Mouse (Mus musculus) embryo, embryonic 10.5 days (tissue): ENCODE results near the gene Usp3.

ENCODE experiments used
- DNase-seq: peaks from one replicate; pipeline ENCODE4 v3.0.0-alpha.2; 2015; ENCODE audit warnings: low spot score

Usp3 gene

GRCm38 (mm10) chr9:66571986-66572700, 20.8 kb downstream of the Usp3 start:
- no peak for DNase-seq

GRCm38 (mm10) chr9:66562215-66562614, 30.7 kb downstream of the Usp3 start:
- no peak for DNase-seq

DNA sequence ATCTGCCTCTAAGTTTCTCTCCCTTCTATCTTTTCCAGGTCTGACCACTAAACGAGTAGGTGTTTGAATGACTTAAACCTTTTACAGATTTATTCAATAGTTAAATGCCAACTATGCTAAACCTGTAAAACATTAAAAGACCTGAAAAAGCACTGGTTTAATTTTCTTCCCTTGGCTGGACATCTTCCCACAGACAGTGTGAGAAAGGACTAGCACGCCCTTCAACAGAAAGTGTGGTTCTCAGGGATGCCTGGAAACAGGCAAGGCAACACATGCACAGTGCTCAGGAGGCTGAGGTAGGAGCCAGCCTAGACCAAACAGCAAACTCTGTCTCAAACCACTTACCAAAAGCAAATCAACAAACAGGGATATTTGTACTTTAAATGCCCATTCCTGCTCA, 31.4 kb downstream of the Usp3 start:
- DNase-seq, result no peak

DNA sequence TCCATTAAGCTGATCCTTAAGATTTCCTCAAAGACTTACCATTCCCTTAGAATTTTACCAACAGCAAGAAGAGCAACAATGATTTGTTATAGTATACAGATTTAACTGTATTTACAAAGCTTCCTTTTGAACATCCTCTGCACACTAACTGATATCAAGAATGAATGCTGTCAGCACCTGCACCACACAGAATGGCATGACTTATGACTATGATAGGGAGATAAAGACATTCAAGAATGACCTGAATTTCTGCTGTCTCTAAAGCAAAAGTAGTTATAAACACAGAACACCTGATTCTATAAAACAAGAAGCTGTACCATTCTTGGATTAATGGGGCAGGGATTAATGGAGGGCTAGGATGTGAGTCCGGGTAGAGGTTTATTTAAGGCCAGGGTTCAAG, 32.2 kb downstream of the Usp3 start:
- DNase-seq, result no peak

- DNase-seq, result peak; percentile 16
Measured at GRCm38 (mm10) chr9:66560295-66560694, 32.6 kb downstream of the Usp3 start.

- DNase-seq, result no peak
Measured at GRCm38 (mm10) chr9:66558971-66559370, 34.0 kb downstream of the Usp3 start.

DNA sequence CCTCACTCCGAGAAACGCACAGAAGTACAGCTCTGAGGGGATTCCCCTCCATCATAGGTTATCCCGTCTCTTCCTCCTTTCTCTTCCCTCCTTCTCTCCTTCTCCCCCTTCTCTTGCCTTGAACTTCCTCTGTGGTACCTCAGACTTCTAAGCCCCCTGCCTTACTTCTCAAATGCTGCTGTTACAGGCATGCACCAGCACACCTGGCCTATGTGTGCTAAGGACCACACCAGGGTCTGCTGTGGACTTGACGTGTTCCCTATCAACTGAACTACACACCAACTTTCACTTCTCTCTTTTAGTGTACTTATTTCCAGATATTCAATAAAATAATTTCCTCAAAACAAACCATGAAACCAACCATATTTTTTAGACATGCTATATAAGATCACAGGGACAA, 50.2 kb downstream of the Usp3 start:
- no peak for DNase-seq

DNA sequence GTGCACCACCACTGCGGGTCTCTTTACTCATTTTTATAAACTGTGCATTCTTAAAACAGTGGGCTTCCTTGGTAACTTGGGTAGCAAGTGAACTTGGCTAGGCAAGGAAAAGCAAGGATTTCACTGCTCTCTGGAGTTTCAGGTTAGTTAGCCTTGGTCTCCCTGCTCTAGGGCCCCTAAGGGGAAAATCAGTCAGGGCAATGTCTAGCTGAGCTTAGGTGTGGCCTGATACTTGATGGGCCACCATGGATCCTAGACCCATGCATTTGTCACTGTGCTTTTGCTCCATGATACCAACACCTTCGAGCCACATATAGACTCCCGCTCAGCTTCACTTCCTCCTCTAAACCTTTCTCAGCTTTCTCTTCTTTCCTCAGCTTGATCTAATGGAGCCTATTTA, 71.3 kb downstream of the Usp3 start:
- no peak for DNase-seq

DNA sequence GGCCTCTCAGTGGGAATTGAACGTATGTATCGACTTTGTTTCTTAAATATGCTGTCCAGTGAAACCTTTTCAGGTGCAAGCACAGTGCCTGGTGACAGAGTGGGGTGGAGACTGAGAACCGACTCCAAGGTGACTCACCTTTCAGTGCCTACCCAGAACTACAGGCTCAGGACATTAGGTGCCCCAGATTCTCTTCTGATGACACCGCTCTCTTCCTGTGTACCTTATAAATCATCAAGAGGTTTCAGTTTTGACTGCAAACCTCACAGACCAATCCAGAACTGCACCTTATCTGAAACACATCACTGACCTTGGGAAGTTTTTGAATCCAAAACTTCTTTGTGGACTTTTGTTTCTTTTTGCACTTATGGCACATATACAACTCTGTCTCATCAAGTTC, 72.6 kb downstream of the Usp3 start:
- DNase-seq, result no peak

DNA sequence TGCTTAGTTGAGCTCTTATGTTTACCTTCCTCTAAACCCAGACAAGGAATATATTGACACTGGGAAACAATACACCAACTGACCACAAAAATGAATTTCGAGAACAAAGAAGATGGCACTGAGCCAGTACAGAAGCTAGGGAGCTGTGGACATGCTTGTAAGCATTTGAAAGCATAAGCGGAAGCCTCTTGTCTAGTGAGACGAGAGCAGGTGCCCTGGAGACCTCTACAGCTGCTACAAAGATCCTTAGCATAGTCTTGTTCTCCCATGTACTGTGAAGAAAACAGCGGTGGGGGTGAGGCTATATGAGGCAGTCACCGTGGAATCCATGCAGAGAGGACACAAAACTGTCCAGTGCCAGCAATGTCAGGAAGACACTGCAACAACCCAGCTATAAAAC, 74.0 kb downstream of the Usp3 start:
- DNase-seq, result no peak

DNA sequence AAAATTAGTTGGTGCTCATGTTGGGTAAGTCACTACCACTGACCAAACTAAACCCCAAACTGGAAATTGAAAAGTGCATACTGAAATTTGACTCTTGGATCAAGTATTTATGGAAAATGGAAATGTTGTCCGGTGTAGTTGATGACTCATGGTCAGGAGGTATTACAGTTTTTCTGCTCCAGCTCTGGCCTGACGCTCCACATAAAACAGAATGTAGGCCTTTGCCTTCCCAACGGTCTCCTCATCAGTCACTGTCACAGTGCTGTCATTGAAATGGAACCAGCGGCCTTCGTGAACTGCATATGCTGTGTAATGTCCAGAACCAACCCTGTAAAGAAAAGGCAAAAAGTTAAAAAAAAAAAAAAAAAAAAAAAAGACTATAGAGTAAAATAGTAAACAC, 74.7 kb downstream of the Usp3 start:
- DNase-seq, result no peak

- no peak for DNase-seq
Measured at GRCm38 (mm10) chr9:66517746-66518145, 75.2 kb downstream of the Usp3 start.

- no peak for DNase-seq
Measured at GRCm38 (mm10) chr9:66516296-66516940, 76.5 kb downstream of the Usp3 start.

DNA sequence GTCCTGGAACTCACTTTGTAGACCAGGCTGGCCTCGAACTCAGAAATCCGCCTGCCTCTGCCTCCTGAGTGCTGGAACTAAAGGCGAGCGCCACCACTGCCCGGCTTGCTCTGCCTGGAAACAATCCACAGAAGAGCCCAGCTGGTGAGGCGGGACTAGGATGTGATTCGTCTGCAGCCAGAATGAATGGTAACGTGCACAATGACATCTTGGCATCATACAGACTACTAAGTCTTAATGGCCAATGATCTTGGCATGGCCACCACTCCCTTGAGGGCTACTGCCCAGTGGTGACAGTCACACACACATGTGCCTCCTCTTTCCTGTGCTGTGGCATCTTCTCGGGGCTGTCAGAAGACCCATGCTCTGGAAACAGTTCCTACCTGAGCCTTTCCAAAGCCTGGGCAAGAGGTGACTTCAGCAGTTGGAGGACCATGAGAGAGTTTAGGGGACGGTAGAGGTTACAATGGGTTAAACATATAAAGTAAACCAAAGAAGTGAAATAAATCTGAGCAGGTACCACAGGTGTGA, 77.2 kb downstream of the Usp3 start:
- DNase-seq, result no peak

- no peak for DNase-seq
Measured at GRCm38 (mm10) chr9:66515115-66515514, 77.8 kb downstream of the Usp3 start.

GRCm38 (mm10) chr9:66514256-66514770, 78.6 kb downstream of the Usp3 start, which contains the start of gene Fbxl22:
TSS of gene Fbxl22 (minus strand) at chr9:66514593.
- DNase-seq, result peak; percentile 36

GRCm38 (mm10) chr9:66513661-66514255, 79.2 kb downstream of the Usp3 start:
- DNase-seq, result no peak

GRCm38 (mm10) chr9:66513150-66513549, 79.8 kb downstream of the Usp3 start:
- peak; percentile 50 for DNase-seq

DNA sequence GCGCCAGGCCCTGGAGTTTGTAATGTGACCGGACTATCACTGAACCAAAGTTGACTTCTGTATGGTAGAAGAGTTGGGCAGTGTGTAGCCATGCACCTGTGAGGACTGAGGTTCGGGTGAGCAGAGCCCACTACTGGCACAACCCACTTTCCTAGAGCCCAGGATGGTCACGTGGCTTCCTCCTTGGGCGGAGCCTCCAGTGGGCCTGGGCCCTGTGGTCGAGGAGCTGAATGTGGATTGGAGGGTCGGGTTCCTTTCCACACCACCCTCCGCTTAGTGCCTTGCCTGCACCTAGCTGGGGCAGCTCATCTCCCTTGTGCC, 80.6 kb downstream of the Usp3 start:
- DNase-seq, result peak; percentile 92

DNA sequence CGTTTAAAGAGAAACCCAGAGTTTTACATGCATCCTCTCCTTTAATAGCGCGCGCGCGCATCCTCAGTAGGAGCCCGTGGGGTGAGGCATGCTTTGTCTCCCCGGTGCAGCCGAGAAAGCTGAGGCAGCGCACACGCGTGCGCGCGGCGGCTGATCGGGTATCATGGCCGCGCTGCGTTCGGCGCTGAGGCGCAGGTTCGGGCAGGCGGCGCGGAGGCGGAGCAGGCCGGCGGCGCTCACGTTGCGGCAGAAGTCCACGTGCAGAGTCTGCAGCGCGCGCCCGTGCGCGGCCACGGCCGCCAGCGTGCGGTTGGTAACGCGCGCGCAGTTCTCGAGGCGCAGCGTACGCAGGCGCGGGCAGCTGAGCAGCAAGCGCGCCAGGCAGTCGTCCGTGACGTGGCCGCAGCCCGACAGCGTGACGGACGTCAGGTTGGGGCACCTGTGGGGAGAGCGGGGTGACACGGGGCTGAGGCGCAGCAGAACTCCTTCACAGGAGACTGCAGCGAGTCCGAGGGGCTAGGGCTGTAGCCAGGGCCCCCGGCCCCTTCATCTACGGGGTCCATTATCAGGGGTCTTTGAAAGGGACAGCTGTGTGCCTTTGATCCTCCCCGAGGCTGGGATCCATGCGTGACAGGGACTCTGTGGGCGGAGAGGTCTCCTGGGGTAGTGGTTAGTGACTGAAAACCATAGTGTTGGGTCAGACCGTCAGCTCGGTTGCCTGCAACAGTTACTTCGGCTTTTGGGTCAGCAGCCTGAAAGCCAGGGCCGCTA, 81.2 kb downstream of the Usp3 start:
- DNase-seq, result peak; percentile 93

DNA sequence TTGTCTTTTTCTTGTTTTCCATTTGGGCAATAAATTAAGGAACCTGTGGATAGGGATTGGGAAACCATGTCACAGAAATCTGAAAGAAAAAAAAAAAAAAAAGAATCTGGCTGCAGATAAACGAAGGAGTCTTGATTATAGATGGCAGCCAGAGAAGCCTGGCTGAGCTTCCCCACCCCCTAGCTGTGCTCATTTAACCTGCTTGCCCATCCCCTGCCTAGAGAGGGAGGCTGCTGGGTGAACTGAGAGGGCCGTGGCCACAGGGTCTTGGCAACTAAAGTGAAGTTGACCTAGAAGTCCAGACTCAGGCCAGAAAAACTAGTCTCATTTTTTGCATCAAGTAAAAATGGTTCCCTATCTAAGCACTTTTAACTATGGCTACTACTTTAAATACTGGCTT, 82.0 kb downstream of the Usp3 start:
- DNase-seq, result no peak

GRCm38 (mm10) chr9:66510351-66510841, 82.5 kb downstream of the Usp3 start:
- DNase-seq, result no peak
